ENCODE assay signal across 8 mouse cellular contexts in genomic region chr7:102209756-102210721, GRCm38 (mm10). TPM values are rescaled to one million over a fixed set of nuclear protein-coding genes. Genes with fewer than 3 reads are reported as not detected.
DNase-seq lines count a peak whose midpoint lies in the region; ATAC-seq and TF ChIP-seq lines count a peak whose summit lies in the region.

Gene Nup98 (minus strand): TSS chr7:102210176.
Gene Pgap2 (plus strand): TSS chr7:102210208.

- TF ChIP-seq EP300 in ES-Bruce4 (IDR thresholded peaks at IDR 0.05; ENCODE audit: insufficient read depth, low read depth, low read length), result no peak
- TF ChIP-seq EP300 in liver, postnatal 0 days (IDR thresholded peaks at IDR 0.05; ENCODE audit: low read depth), result no peak

- DNase-seq in heart, postnatal 10 days, result peak; percentile 99
- DNase-seq in large intestine, adult 2 months (ENCODE audit: low read depth, low spot score), result peak; percentile 97
- peak; percentile 98 for DNase-seq in liver, postnatal 0 days
- peak; percentile 99 for DNase-seq in testis, postnatal 10 days (ENCODE audit: low spot score)

- ATAC-seq in cerebellum, adult (ENCODE audit: insufficient number of reproducible peaks, low FRiP score, low TSS enrichment), result peak; percentile 99
- ATAC-seq in forebrain, embryonic 13.5 days, result peak; percentile 98
- ATAC-seq in liver, postnatal 0 days, result peak; percentile 98
- ATAC-seq in neural tube, embryonic 14.5 days (ENCODE audit: low read depth), result peak; percentile 98

- intact Hi-C loops in heart, postnatal 10 days (cut with DNase I), result no loop called here

- WGBS in forebrain, embryonic 13.5 days, result under 1% methylated on average over 72 of the region's 87 CpGs
- 1% methylated on average over 86 of the region's 87 CpGs for WGBS in large intestine, adult 2 months
- 0% methylated on average over 58 of the region's 87 CpGs for WGBS in liver, postnatal 0 days (ENCODE audit: insufficient replicate concordance)
- under 1% methylated on average over 74 of the region's 87 CpGs for whole genome bisulfite sequencing in neural tube, embryonic 14.5 days

- no peaks in the 10 kb centered on the region for H3K27me3 ChIP-seq in ES-Bruce4 (ENCODE audit: control insufficient read depth, insufficient read depth, low read length, poor library complexity, severe bottlenecking)
- H3K27me3 ChIP-seq in forebrain, embryonic 13.5 days, result no peaks in the 10 kb centered on the region
- no peaks in the 10 kb centered on the region for H3K27me3 ChIP-seq in liver, postnatal 0 days (ENCODE audit: insufficient read depth, low read length)
- H3K27me3 ChIP-seq in neural tube, embryonic 14.5 days (ENCODE audit: control insufficient read depth, insufficient read depth, low read length), result no peaks in the 10 kb centered on the region

- no peaks in the 10 kb centered on the region for H3K9me3 ChIP-seq in ES-Bruce4 (replicated peaks; ENCODE audit: control insufficient read depth, insufficient read depth, low read length, poor library complexity, severe bottlenecking)
- no peaks in the 10 kb centered on the region for H3K9me3 ChIP-seq in forebrain, embryonic 13.5 days (replicated peaks)
- H3K9me3 ChIP-seq in liver, postnatal 0 days (ENCODE audit: low read length), result no peaks in the 10 kb centered on the region
- H3K9me3 ChIP-seq in neural tube, embryonic 14.5 days (ENCODE audit: control insufficient read depth, low read length), result no peaks in the 10 kb centered on the region

- peak within 1 kb of the TSS; percentile 90 for H3K4me2 ChIP-seq in forebrain, embryonic 13.5 days
- peak within 1 kb of the TSS; percentile 95 for H3K4me2 ChIP-seq in liver, postnatal 0 days (ENCODE audit: low read depth, low read length)
- H3K4me2 ChIP-seq in neural tube, embryonic 14.5 days (ENCODE audit: low read depth, low read length), result peak within 1 kb of the TSS; percentile 86

- H3K4me3 ChIP-seq in ES-Bruce4 (ENCODE audit: low read depth, low read length), result peak within 1 kb of the TSS; percentile 98
- peak within 1 kb of the TSS; percentile 62 for H3K4me3 ChIP-seq in forebrain, embryonic 13.5 days
- H3K4me3 ChIP-seq in liver, postnatal 0 days (ENCODE audit: low read depth, low read length), result peak within 1 kb of the TSS; percentile 96
- peak within 1 kb of the TSS; percentile 78 for H3K4me3 ChIP-seq in neural tube, embryonic 14.5 days (ENCODE audit: low read depth, low read length)

- peak; percentile 27 for TF ChIP-seq POLR2A in ES-Bruce4 (IDR thresholded peaks at IDR 0.05; ENCODE audit: insufficient read depth, low read length)

- H3K9ac ChIP-seq in ES-Bruce4 (ENCODE audit: low read depth, poor library complexity, severe bottlenecking), result peak within 1 kb of the TSS; percentile 93
- H3K9ac ChIP-seq in forebrain, embryonic 13.5 days, result peak within 1 kb of the TSS; percentile 77
- H3K9ac ChIP-seq in liver, postnatal 0 days (replicated peaks), result peak within 1 kb of the TSS; percentile 94
- peak within 1 kb of the TSS; percentile 83 for H3K9ac ChIP-seq in neural tube, embryonic 14.5 days (replicated peaks; ENCODE audit: low read depth, low read length)

- H3K27ac ChIP-seq in ES-Bruce4 (ENCODE audit: insufficient read depth, low read length), result peak within 1 kb of the TSS; percentile 90
- H3K27ac ChIP-seq in forebrain, embryonic 13.5 days, result peak within 1 kb of the TSS; percentile 90
- peak within 1 kb of the TSS; percentile 98 for H3K27ac ChIP-seq in liver, postnatal 0 days (ENCODE audit: low read depth)
- H3K27ac ChIP-seq in neural tube, embryonic 14.5 days (ENCODE audit: low read depth, low read length), result peak within 1 kb of the TSS; percentile 98

- no peaks in the 10 kb centered on the region for H3K4me1 ChIP-seq in ES-Bruce4 (ENCODE audit: control insufficient read depth, insufficient read depth, low read length)
- H3K4me1 ChIP-seq in forebrain, embryonic 13.5 days, result peaks cover 21% of the 10 kb centered on the region
- H3K4me1 ChIP-seq in liver, postnatal 0 days (ENCODE audit: insufficient read depth), result peaks cover 27% of the 10 kb centered on the region
- H3K4me1 ChIP-seq in neural tube, embryonic 14.5 days (ENCODE audit: control insufficient read depth, insufficient read depth, low read length), result peaks cover 7% of the 10 kb centered on the region

- TF ChIP-seq CTCF in ES-Bruce4 (IDR thresholded peaks at IDR 0.05; ENCODE audit: low read depth, low read length), result no peak
- peak; percentile 16 for TF ChIP-seq CTCF in liver, postnatal 0 days (IDR thresholded peaks at IDR 0.05; ENCODE audit: low read depth)

- peaks cover 8% of the 10 kb centered on the region; the same call in 1 of the 2 replicates for H3K36me3 ChIP-seq in ES-Bruce4 (ENCODE audit: control insufficient read depth, insufficient read depth, low read length, poor library complexity, severe bottlenecking)
- H3K36me3 ChIP-seq in forebrain, embryonic 13.5 days (ENCODE audit: poor library complexity, severe bottlenecking), result no peaks in the 10 kb centered on the region
- no peaks in the 10 kb centered on the region for H3K36me3 ChIP-seq in liver, postnatal 0 days (replicated peaks; ENCODE audit: insufficient read depth, low read length)
- H3K36me3 ChIP-seq in neural tube, embryonic 14.5 days (ENCODE audit: control insufficient read depth, insufficient read depth, low read length), result no peaks in the 10 kb centered on the region

RNA-seq across cellular contexts. Expression of gene Nup98, which starts in this region (rescaled TPM):
- polyA plus RNA-seq in ES-Bruce4 (2011; ENCODE audit: insufficient read depth, insufficient read length, low read depth, missing spikeins), result 118 and 119 TPM in 2 replicates
- 27.2 and 30.0 TPM in 2 replicates for polyA plus RNA-seq in forebrain, embryonic 13.5 days (2015; fragmentation: Nextera tagmentation; extraction: Ambion mirVana)
- 10 to 100 TPM; 39.9 to 40.5 TPM for total RNA-seq in heart, postnatal 10 days (2021)
- 11.7 and 15.5 TPM in 2 replicates for polyA plus RNA-seq in large intestine, adult 2 months (2012; rRNA removed)
- polyA plus RNA-seq in liver, postnatal 0 days (2015; fragmentation: Nextera tagmentation; extraction: Ambion mirVana), result 7.0 and 8.6 TPM in 2 replicates
- polyA plus RNA-seq in neural tube, embryonic 14.5 days (2014; fragmentation: Nextera tagmentation; extraction: Ambion mirVana), result 26.8 and 29.0 TPM in 2 replicates

RNA-seq across cellular contexts. Expression of gene Pgap2, which starts in this region (rescaled TPM):
- 48.9 and 55.0 TPM in 2 replicates for polyA plus RNA-seq in ES-Bruce4 (2011; ENCODE audit: insufficient read depth, insufficient read length, low read depth, missing spikeins)
- 50.6 and 52.4 TPM in 2 replicates for polyA plus RNA-seq in forebrain, embryonic 13.5 days (2015; fragmentation: Nextera tagmentation; extraction: Ambion mirVana)
- 10 to 100 TPM; 55.2 to 58.0 TPM for total RNA-seq in heart, postnatal 10 days (2021)
- polyA plus RNA-seq in large intestine, adult 2 months (2012; rRNA removed), result 48.3 and 64.8 TPM in 2 replicates
- 27.2 and 28.7 TPM in 2 replicates for polyA plus RNA-seq in liver, postnatal 0 days (2015; fragmentation: Nextera tagmentation; extraction: Ambion mirVana)
- polyA plus RNA-seq in neural tube, embryonic 14.5 days (2014; fragmentation: Nextera tagmentation; extraction: Ambion mirVana), result 57.4 and 59.2 TPM in 2 replicates

Comparison
In these comparisons a context has a peak if more than half of its experiments do, and no peak if none do; other contexts are left out.
1. Peak in every context shown above with its lines: DNase-seq, ATAC-seq, H3K4me3 ChIP-seq and H3K27ac ChIP-seq.